Mouse (Mus musculus): ENCODE measurements at regions not wholly inside any gene's neighbourhood (a gene's known extent, or its start where the extent isn't known, plus 50 kb on each side); places are given as distances from the start of the nearest gene placed in this dataset.
A peak's percentile ranks its signal among the peaks of the same experiment; 100 is the strongest.

GRCm38 (mm10) chr9:112799583-112800220 lies 564.0 kb upstream of the Arpp21 start:
- Histone ChIP-seq H3K4me3 (ENCODE audit: low read depth, low read length) (no peak overlapping the region), H3K36me3 (ENCODE audit: control insufficient read depth, insufficient read depth, low read length) (no peaks in the 10 kb centered on the region), H3K9ac (ENCODE audit: low read depth, low read length) (no peak overlapping the region), H3K9me3 (ENCODE audit: control insufficient read depth, low read length) (no peaks in the 10 kb centered on the region), H3K4me1 (ENCODE audit: control insufficient read depth, insufficient read depth, low read length) (no peaks in the 10 kb centered on the region), H3K4me2 (ENCODE audit: low read depth, low read length) (no peak overlapping the region), H3K27ac (replicated peaks; ENCODE audit: low read depth, low read length) (no peak overlapping the region), H3K27me3 (replicated peaks; ENCODE audit: control insufficient read depth, insufficient read depth, low read length) (no peaks in the 10 kb centered on the region)
- DNase-seq (ENCODE audit: low spot score): no peak
- ATAC-seq (ENCODE audit: low read depth): no peak
- WGBS: 52% methylated on average over 2 of the region's 2 CpGs

- H3K4me2 ChIP-seq (ENCODE audit: low read depth, low read length): no peak overlapping the region
- WGBS: 65% methylated on average over 2 of the region's 2 CpGs
Observed at GRCm38 (mm10) chr9:112793537-112793936, 557.8 kb upstream of the Arpp21 start.

GRCm38 (mm10) chr9:112771981-112772380 lies 536.2 kb upstream of the Arpp21 start:
- H3K27ac ChIP-seq (replicated peaks; ENCODE audit: low read depth, low read length): no peak overlapping the region
- H3K4me1 ChIP-seq (ENCODE audit: control insufficient read depth, insufficient read depth, low read length): no peaks in the 10 kb centered on the region
- no peaks in the 10 kb centered on the region for H3K9me3 ChIP-seq (ENCODE audit: control insufficient read depth, low read length)
- no peaks in the 10 kb centered on the region for H3K36me3 ChIP-seq (ENCODE audit: control insufficient read depth, insufficient read depth, low read length)
- no peaks in the 10 kb centered on the region for H3K27me3 ChIP-seq (replicated peaks; ENCODE audit: control insufficient read depth, insufficient read depth, low read length)
- 78% methylated on average over 3 of the region's 3 CpGs for WGBS
- H3K4me3 ChIP-seq (ENCODE audit: low read depth, low read length): no peak overlapping the region
- H3K4me2 ChIP-seq (ENCODE audit: low read depth, low read length): no peak overlapping the region
- ATAC-seq (ENCODE audit: low read depth) (no peak), DNase-seq (ENCODE audit: low spot score) (no peak)
- no peak overlapping the region for H3K9ac ChIP-seq (ENCODE audit: low read depth, low read length)

More at GRCm38 (mm10) chr9:112793537-112793936, 557.8 kb upstream of the Arpp21 start:
- DNase-seq (ENCODE audit: low spot score) (no peak), ATAC-seq (ENCODE audit: low read depth) (no peak)
- Histone ChIP-seq H3K27me3 (replicated peaks; ENCODE audit: control insufficient read depth, insufficient read depth, low read length) (no peaks in the 10 kb centered on the region), H3K36me3 (ENCODE audit: control insufficient read depth, insufficient read depth, low read length) (no peaks in the 10 kb centered on the region), H3K9ac (ENCODE audit: low read depth, low read length) (no peak overlapping the region), H3K27ac (replicated peaks; ENCODE audit: low read depth, low read length) (no peak overlapping the region), H3K4me1 (ENCODE audit: control insufficient read depth, insufficient read depth, low read length) (no peaks in the 10 kb centered on the region), H3K4me3 (ENCODE audit: low read depth, low read length) (no peak overlapping the region), H3K9me3 (ENCODE audit: control insufficient read depth, low read length) (no peaks in the 10 kb centered on the region)

- no peak for DNase-seq (ENCODE audit: low spot score)
- no peak overlapping the region for H3K4me3 ChIP-seq (ENCODE audit: low read depth, low read length)
- 47% methylated on average over 5 of the region's 5 CpGs for WGBS
- no peak overlapping the region for H3K27ac ChIP-seq (replicated peaks; ENCODE audit: low read depth, low read length)
- H3K4me2 ChIP-seq (ENCODE audit: low read depth, low read length): no peak overlapping the region
- no peaks in the 10 kb centered on the region for H3K4me1 ChIP-seq (ENCODE audit: control insufficient read depth, insufficient read depth, low read length)
- H3K9ac ChIP-seq (ENCODE audit: low read depth, low read length): no peak overlapping the region
- H3K9me3 ChIP-seq (ENCODE audit: control insufficient read depth, low read length): no peaks in the 10 kb centered on the region
- H3K27me3 ChIP-seq (replicated peaks; ENCODE audit: control insufficient read depth, insufficient read depth, low read length): no peaks in the 10 kb centered on the region
- no peaks in the 10 kb centered on the region for H3K36me3 ChIP-seq (ENCODE audit: control insufficient read depth, insufficient read depth, low read length)
- ATAC-seq (ENCODE audit: low read depth): no peak
Observed at GRCm38 (mm10) chr9:112744616-112745015, 508.9 kb upstream of the Arpp21 start.

- Histone ChIP-seq H3K4me1 (ENCODE audit: control insufficient read depth, insufficient read depth, low read length) (no peaks in the 10 kb centered on the region), H3K4me3 (ENCODE audit: low read depth, low read length) (no peak overlapping the region), H3K9ac (ENCODE audit: low read depth, low read length) (no peak overlapping the region), H3K9me3 (ENCODE audit: control insufficient read depth, low read length) (no peaks in the 10 kb centered on the region), H3K27ac (replicated peaks; ENCODE audit: low read depth, low read length) (no peak overlapping the region), H3K36me3 (ENCODE audit: control insufficient read depth, insufficient read depth, low read length) (no peaks in the 10 kb centered on the region), H3K27me3 (replicated peaks; ENCODE audit: control insufficient read depth, insufficient read depth, low read length) (no peaks in the 10 kb centered on the region), H3K4me2 (ENCODE audit: low read depth, low read length) (no peak overlapping the region)
- WGBS: 47% methylated on average over 1 of the region's 1 CpGs
- ATAC-seq (ENCODE audit: low read depth): no peak
- DNase-seq (ENCODE audit: low spot score): no peak
Observed at GRCm38 (mm10) chr9:112743871-112744590, 508.3 kb upstream of the Arpp21 start.

- no peak for DNase-seq (ENCODE audit: low spot score)
- no peaks in the 10 kb centered on the region for H3K4me1 ChIP-seq (ENCODE audit: control insufficient read depth, insufficient read depth, low read length)
Observed at GRCm38 (mm10) chr9:112735761-112736160, 500.0 kb upstream of the Arpp21 start.

GRCm38 (mm10) chr9:112725523-112725922 lies 489.8 kb upstream of the Arpp21 start:
- Histone ChIP-seq H3K4me3 (ENCODE audit: low read depth, low read length) (no peak overlapping the region), H3K4me1 (ENCODE audit: control insufficient read depth, insufficient read depth, low read length) (no peaks in the 10 kb centered on the region; the same call in 1 of the 2 replicates), H3K4me2 (ENCODE audit: low read depth, low read length) (no peak overlapping the region), H3K27me3 (replicated peaks; ENCODE audit: control insufficient read depth, insufficient read depth, low read length) (no peaks in the 10 kb centered on the region), H3K36me3 (ENCODE audit: control insufficient read depth, insufficient read depth, low read length) (no peaks in the 10 kb centered on the region), H3K27ac (replicated peaks; ENCODE audit: low read depth, low read length) (no peak overlapping the region), H3K9ac (ENCODE audit: low read depth, low read length) (no peak overlapping the region), H3K9me3 (ENCODE audit: control insufficient read depth, low read length) (no peaks in the 10 kb centered on the region)
- 40% methylated on average over 8 of the region's 8 CpGs for WGBS
- ATAC-seq (ENCODE audit: low read depth) (peak; percentile 75; the same call in 1 of the 2 replicates), DNase-seq (ENCODE audit: low spot score) (peak; percentile 42)

More at GRCm38 (mm10) chr9:112735761-112736160, 500.0 kb upstream of the Arpp21 start:
- no peaks in the 10 kb centered on the region for H3K36me3 ChIP-seq (ENCODE audit: control insufficient read depth, insufficient read depth, low read length)
- no peak overlapping the region for H3K4me3 ChIP-seq (ENCODE audit: low read depth, low read length)
- H3K4me2 ChIP-seq (ENCODE audit: low read depth, low read length): no peak overlapping the region
- no peak for ATAC-seq (ENCODE audit: low read depth)
- no peak overlapping the region for H3K9ac ChIP-seq (ENCODE audit: low read depth, low read length)
- H3K9me3 ChIP-seq (ENCODE audit: control insufficient read depth, low read length): no peaks in the 10 kb centered on the region
- H3K27me3 ChIP-seq (replicated peaks; ENCODE audit: control insufficient read depth, insufficient read depth, low read length): no peaks in the 10 kb centered on the region
- H3K27ac ChIP-seq (replicated peaks; ENCODE audit: low read depth, low read length): no peak overlapping the region

- Histone ChIP-seq H3K9ac (ENCODE audit: low read depth, low read length) (no peak overlapping the region), H3K4me3 (ENCODE audit: low read depth, low read length) (no peak overlapping the region), H3K9me3 (ENCODE audit: control insufficient read depth, low read length) (no peaks in the 10 kb centered on the region), H3K27ac (replicated peaks; ENCODE audit: low read depth, low read length) (no peak overlapping the region), H3K4me2 (ENCODE audit: low read depth, low read length) (no peak overlapping the region), H3K27me3 (replicated peaks; ENCODE audit: control insufficient read depth, insufficient read depth, low read length) (no peaks in the 10 kb centered on the region), H3K4me1 (ENCODE audit: control insufficient read depth, insufficient read depth, low read length) (no peaks in the 10 kb centered on the region; the same call in 1 of the 2 replicates), H3K36me3 (ENCODE audit: control insufficient read depth, insufficient read depth, low read length) (no peaks in the 10 kb centered on the region)
- no peak for DNase-seq (ENCODE audit: low spot score)
- ATAC-seq (ENCODE audit: low read depth): peak; percentile 68; the same call in 1 of the 2 replicates
- WGBS: 46% methylated on average over 4 of the region's 4 CpGs
Observed at GRCm38 (mm10) chr9:112725103-112725502, 489.4 kb upstream of the Arpp21 start.

GRCm38 (mm10) chr9:112723346-112723745 lies 487.6 kb upstream of the Arpp21 start:
- Histone ChIP-seq H3K27ac (replicated peaks; ENCODE audit: low read depth, low read length) (no peak overlapping the region), H3K27me3 (replicated peaks; ENCODE audit: control insufficient read depth, insufficient read depth, low read length) (no peaks in the 10 kb centered on the region), H3K9me3 (ENCODE audit: control insufficient read depth, low read length) (no peaks in the 10 kb centered on the region), H3K9ac (ENCODE audit: low read depth, low read length) (no peak overlapping the region), H3K36me3 (ENCODE audit: control insufficient read depth, insufficient read depth, low read length) (no peaks in the 10 kb centered on the region), H3K4me2 (ENCODE audit: low read depth, low read length) (no peak overlapping the region), H3K4me1 (ENCODE audit: control insufficient read depth, insufficient read depth, low read length) (no peaks in the 10 kb centered on the region; the same call in 1 of the 2 replicates), H3K4me3 (ENCODE audit: low read depth, low read length) (no peak overlapping the region)
- DNase-seq (ENCODE audit: low spot score): no peak
- ATAC-seq (ENCODE audit: low read depth): no peak
- WGBS: 43% methylated on average over 1 of the region's 1 CpGs
